Mouse (Mus musculus) lung, postnatal 0 days (tissue): ENCODE results near the gene Olfr630.

Experiments
- CTCF ChIP-seq: IDR thresholded peaks from 2 replicates; pipeline ENCODE4 v1.5.1; 2016; ENCODE audit warnings: antibody characterized with exemption, mild to moderate bottlenecking
- EP300 ChIP-seq: IDR thresholded peaks from 2 replicates; pipeline ENCODE4 v1.6.1; 2016; ENCODE audit warnings: antibody characterized with exemption, mild to moderate bottlenecking, control low read depth

- no peak for TF ChIP-seq CTCF
- TF ChIP-seq EP300 = no peak
Measured at GRCm38 (mm10) chr7:103730074-103730473, 27.1 kb downstream of the Olfr630 start, which contains the start of gene Olfr628.
